Mouse (Mus musculus) A20 (cell line): ENCODE data around the gene Rexo5.

ENCODE experiments used
- DNase-seq: peaks from one replicate; pipeline ENCODE4 v3.0.0-alpha.2; 2011; ENCODE audit warnings: low read depth, low spot score

Gene Rexo5

DNA sequence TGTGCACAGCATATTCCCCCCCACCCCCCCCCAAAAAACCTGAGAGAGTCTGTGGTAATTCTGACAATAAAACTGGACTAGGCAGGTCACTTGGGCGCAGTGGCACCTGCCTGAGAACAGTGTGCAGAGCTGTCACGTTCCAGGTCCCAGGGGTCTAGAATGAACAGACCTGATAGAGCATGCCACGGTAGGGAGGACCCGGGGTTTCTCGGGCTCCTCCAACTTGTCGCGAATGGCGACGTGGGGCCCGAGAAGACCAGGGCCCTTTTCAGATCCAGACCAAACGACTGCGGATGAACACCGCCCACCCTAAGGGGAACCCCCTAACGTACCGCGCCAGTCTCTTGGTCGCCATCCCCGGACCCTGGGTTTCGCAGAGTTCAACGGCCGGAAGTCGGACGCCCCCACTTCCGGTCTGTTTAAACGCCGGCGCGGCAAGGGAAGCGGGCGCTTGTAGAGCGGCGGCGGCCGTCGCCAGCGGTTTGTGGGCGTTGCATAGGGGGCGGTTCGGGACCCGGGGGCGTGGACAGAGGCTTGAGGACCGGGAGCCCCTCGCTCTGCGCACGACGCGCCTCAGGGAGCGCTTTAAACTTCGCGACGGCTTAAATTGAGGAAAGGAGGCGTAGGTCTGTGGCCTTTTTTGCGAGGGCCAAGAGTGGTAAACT is at the start of gene Rexo5, which contains the start of gene Eri2:
Gene Rexo5 (plus strand): TSS at position 421 of the 665 bp plus-strand sequence.
Gene Eri2 (minus strand): TSS at position 473 of the 665 bp plus-strand sequence.
- DNase-seq = peak; percentile 96

DNA sequence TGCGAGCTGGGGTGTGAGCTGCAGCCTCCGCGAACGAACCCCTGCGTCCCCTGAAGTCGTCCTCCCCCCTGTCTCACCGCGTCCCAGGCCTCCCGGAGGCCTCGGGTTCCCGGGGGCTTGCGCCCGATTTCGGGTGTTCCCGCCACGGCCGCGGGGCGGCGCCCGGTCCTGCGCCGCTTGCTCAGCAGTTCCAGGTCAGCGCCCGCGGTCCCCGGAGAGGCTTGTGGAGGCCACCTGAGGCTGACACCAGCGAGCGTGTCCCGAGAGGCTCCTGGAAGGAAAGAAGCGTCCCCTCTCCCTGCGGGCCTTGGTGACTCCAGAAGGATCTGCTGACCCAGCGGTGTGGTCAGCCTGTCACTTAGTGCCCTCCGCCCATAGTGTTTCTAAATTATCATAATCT is 49.5 kb upstream of the Rexo5 start:
- DNase-seq = peak; percentile 60

GRCm38 (mm10) chr7:119745869-119746268 is 47.9 kb upstream of the Rexo5 start:
- no peak for DNase-seq

DNA sequence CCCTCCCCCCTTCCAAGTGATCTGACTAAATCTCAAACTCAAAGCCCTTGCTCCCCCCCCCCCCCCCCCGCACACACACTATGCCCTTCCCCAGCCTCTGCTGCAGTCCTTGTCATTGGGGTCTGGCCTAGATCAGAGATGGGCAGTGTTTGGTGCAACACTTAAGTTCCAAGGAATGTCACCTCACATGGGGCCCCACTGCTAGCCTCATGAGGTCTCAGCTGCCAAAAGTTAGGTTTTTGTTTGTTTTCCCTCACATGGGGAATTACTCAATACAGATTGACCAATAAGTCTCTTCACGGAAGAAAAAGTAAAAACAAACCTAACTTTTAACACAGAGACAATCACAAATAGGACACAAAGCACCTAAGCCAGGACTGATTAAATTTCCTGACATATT is 45.0 kb upstream of the Rexo5 start:
- DNase-seq = no peak

GRCm38 (mm10) chr7:119749942-119750341 is 43.9 kb upstream of the Rexo5 start:
- no peak for DNase-seq

GRCm38 (mm10) chr7:119753696-119754095 is 40.1 kb upstream of the Rexo5 start:
- DNase-seq = no peak

GRCm38 (mm10) chr7:119760527-119760951 is 33.3 kb upstream of the Rexo5 start, which contains the start of gene Acsm3:
Gene Acsm3 (plus strand): TSS chr7:119760923.
- DNase-seq = no peak

DNA sequence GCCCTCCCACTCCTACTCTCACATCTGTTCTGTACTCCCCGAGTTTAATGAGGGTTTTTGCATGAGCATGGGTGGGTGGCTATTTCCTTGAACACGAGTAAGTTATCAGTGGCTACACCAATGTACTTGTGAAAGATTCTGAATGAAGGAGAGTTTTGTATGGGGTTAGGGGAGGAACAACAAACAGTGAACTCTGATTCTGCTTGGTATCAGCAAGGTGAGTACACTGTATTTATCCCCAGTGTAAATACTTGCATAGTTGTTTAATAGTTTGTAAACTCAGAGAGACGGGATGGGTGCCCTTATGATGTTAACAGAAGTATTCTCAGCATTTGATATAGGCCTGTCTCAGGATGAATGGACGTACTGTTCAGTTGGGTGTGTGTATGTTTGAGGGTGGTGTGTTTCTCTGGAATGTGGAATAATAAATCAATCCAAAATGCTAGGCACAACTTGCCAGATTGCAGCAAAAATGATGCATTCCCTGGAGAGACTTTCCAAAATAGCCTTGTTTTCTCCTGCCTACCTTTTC is 31.6 kb upstream of the Rexo5 start:
- no peak for DNase-seq

GRCm38 (mm10) chr7:119764377-119764776 is 29.4 kb upstream of the Rexo5 start:
- no peak for DNase-seq

GRCm38 (mm10) chr7:119766996-119767395 is 26.8 kb upstream of the Rexo5 start:
- no peak for DNase-seq

DNA sequence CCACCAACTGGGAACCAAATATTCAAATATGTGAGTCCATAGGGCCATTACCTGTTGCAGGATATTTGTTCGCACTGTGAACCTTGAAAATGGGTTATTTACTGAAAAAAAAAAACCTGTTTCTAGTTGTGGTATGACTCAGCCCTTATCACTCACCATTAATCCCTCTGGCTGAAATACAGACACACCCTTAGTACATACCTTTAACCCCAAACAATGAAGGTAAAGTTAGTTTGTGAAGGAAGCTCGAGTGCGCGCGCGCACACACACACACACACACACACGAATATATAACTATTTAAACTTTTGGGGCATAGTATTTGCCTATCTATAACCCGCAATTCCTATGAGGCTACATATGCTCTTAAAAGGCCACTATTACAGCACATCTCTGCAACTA is 23.9 kb upstream of the Rexo5 start:
- no peak for DNase-seq

DNA sequence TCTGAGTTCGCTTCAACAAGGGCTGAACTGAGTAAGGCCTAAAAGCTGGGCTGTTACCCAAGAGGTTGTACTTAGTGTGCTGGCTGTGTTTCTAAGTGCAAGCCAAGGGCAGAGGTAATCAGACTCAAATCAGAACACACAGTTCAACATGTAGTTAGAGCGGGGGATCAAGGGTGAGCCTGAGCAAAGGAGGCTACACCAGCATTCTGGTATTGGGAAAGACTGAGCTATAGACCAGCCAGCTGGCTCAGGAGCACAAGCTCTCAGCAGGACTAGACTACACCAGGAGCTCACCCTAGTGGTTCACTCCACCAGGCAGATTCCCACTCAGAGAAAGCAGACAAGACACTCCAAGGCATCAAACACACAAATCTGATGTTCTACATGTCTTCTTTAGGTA is 10.4 kb upstream of the Rexo5 start:
- DNase-seq = no peak

DNA sequence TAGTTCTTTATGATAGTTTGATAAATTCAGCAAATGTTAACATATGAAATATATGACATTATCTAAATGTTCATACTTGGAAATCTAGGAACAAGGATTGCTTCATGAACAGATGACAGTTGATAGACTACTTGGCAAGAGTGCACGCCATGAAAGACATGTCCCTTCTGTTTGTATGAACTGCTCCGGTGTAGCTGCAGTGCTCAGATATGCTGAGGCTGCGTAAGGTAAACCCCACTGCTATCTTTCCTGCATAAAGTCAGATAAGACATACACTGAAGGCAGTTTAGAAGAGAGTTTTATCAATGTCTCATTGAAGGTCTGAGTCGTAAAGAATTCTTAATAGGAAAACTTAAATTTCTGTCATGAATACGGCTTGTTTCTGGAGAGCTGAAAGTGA is 8.9 kb upstream of the Rexo5 start:
- no peak for DNase-seq

DNA sequence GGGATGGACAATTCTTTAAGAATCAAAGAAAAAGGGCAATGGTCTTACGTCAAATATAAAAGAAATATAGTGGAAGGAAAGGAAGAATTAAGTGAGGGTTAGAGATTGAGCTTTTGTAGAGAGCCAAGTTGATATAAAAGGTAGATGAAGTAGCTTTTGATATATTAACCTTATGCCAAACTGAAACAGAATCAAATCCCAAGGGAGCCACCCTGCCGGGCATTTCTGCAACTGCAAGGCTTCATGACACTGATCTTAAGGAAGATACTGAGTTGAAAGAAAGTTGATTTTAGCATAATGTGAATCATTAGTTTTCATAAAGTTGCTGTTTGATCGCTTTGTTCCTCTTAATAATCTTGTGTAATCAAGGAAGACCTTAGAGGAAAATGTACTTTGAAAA is 4.8 kb upstream of the Rexo5 start:
- no peak for DNase-seq

- no peak for DNase-seq
Observed at GRCm38 (mm10) chr7:119794251-119794638, 439 bp downstream of the Rexo5 start.

DNA sequence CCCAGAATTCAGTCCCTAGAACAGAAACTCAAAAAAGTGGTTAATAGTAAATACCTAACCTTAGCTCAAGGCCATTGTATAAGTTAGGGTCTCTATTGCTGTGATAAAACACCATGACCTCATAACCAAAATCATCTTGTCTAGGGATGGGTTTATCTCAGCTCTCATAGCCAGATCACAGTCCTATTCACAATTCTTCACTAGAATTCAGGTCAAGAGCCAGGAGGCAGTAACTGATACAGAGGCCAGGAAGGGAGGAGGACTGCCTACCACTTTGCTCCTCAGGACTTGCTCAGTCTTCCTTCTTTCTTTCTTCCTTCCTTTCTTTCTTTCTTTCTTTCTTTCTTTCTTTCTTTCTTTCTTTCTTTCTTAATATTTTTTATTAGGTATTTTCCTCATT is 1.5 kb downstream of the Rexo5 start:
- DNase-seq = peak; percentile 31

DNA sequence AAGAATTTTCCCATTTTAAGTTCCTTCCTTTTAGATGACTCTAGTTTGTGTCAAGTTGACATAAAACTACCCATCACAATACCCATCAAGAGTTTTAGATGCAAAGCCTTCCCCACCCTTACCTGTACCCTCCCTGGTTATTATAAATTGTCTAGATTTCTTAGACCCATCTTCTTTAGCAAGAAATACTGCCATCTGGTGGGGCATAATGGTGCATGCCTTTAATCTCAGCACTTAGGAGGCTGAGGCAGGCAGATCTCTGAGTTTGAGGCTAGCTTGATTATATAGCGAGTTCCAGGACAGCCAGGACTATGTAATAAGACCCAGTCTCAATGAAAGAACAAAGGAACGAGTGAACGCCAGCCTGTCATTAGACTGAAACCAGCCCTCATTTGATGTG is 6.7 kb downstream of the Rexo5 start:
- DNase-seq = peak; percentile 42

- no peak for DNase-seq
Observed at GRCm38 (mm10) chr7:119800991-119801390, 7.2 kb downstream of the Rexo5 start.

DNA sequence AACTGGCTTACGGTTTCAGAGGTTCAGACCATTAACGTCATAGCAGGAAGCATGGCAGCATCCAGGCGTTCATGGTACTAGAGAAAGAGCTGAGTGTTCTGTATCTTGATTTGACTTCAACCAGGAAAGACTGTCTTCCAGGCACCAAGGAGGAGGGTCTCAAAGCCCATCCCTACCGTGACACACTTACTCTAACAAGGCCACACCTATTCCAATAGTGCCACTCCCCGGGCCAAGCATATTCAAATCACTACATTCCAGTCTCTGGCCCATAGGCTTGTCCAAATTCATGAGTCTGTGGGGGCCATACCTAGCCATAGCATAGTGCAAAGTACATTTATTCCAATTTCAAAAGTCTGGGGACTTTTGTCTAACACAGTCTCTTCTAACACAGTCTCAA is 13.6 kb downstream of the Rexo5 start:
- DNase-seq = no peak

DNA sequence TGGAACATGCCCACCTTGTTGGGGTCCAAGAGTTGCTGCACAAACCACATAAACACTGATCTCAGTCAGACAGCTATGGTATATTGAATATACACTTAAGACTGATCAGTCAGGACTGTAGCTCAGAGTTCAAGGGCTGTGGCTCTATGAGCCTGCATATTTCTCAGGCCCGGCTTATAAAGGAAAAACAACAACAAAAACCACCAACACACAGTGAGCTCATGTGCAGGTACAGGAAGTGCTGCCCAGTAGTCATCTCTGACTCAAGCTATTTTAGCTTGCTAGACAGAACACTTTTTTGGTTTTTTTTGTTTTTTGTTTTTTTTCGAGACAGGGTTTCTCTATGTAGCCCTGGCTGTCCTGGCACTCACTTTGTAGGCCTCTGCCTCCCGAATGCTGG is 14.9 kb downstream of the Rexo5 start:
- no peak for DNase-seq

- no peak for DNase-seq
Observed at GRCm38 (mm10) chr7:119835371-119835770, 41.6 kb downstream of the Rexo5 start.

- no peak for DNase-seq
Observed at GRCm38 (mm10) chr7:119835996-119836777, 42.4 kb downstream of the Rexo5 start.
